Mouse (Mus musculus): Measurements from ENCODE around the gene Cand1.

The Cand1 gene

GRCm38 (mm10) chr10:119239969-119240721 is at the start of gene Cand1:
Cand1 (minus strand) TSS chr10:119240055.
- peak; percentile 99 for DNase-seq (ENCODE audit: low read depth, low spot score)

GRCm38 (mm10) chr10:119278871-119279270 is 39.0 kb upstream of the Cand1 start:
- no peak for DNase-seq (ENCODE audit: low read depth, low spot score)

GRCm38 (mm10) chr10:119274333-119274732 is 34.5 kb upstream of the Cand1 start:
- DNase-seq (ENCODE audit: low read depth, low spot score), result no peak

GRCm38 (mm10) chr10:119272536-119272935 is 32.7 kb upstream of the Cand1 start:
- no peak for DNase-seq (ENCODE audit: low read depth, low spot score)

- no peak for DNase-seq (ENCODE audit: low read depth, low spot score)
Measured at GRCm38 (mm10) chr10:119272005-119272404, 32.1 kb upstream of the Cand1 start.

GRCm38 (mm10) chr10:119271101-119271500 is 31.2 kb upstream of the Cand1 start:
- no peak for DNase-seq (ENCODE audit: low read depth, low spot score)

- no peak for DNase-seq (ENCODE audit: low read depth, low spot score)
Measured at GRCm38 (mm10) chr10:119270384-119270985, 30.6 kb upstream of the Cand1 start.

GRCm38 (mm10) chr10:119264761-119265160 is 24.9 kb upstream of the Cand1 start:
- no peak for DNase-seq (ENCODE audit: low read depth, low spot score)

GRCm38 (mm10) chr10:119262821-119263220 is 23.0 kb upstream of the Cand1 start:
- DNase-seq (ENCODE audit: low read depth, low spot score), result no peak

GRCm38 (mm10) chr10:119257876-119258275 is 18.0 kb upstream of the Cand1 start:
- no peak for DNase-seq (ENCODE audit: low read depth, low spot score)

- no peak for DNase-seq (ENCODE audit: low read depth, low spot score)
Measured at GRCm38 (mm10) chr10:119244146-119244545, 4.3 kb upstream of the Cand1 start.

- no peak for DNase-seq (ENCODE audit: low read depth, low spot score)
Measured at GRCm38 (mm10) chr10:119240722-119241089, 851 bp upstream of the Cand1 start.

GRCm38 (mm10) chr10:119239633-119239968 is 254 bp downstream of the Cand1 start:
- DNase-seq (ENCODE audit: low read depth, low spot score), result no peak

- DNase-seq (ENCODE audit: low read depth, low spot score), result no peak
Measured at GRCm38 (mm10) chr10:119238985-119239631, 747 bp downstream of the Cand1 start.

GRCm38 (mm10) chr10:119231526-119231925 is 8.3 kb downstream of the Cand1 start:
- DNase-seq (ENCODE audit: low read depth, low spot score), result no peak

GRCm38 (mm10) chr10:119230703-119231102 is 9.2 kb downstream of the Cand1 start:
- no peak for DNase-seq (ENCODE audit: low read depth, low spot score)

- no peak for DNase-seq (ENCODE audit: low read depth, low spot score)
Measured at GRCm38 (mm10) chr10:119230074-119230669, 9.7 kb downstream of the Cand1 start.

- DNase-seq (ENCODE audit: low read depth, low spot score), result no peak
Measured at GRCm38 (mm10) chr10:119223686-119224085, 16.2 kb downstream of the Cand1 start.

- DNase-seq (ENCODE audit: low read depth, low spot score), result no peak
Measured at GRCm38 (mm10) chr10:119221631-119222030, 18.2 kb downstream of the Cand1 start.

- DNase-seq (ENCODE audit: low read depth, low spot score), result peak; percentile 47
Measured at GRCm38 (mm10) chr10:119219415-119219814, 20.4 kb downstream of the Cand1 start.

GRCm38 (mm10) chr10:119218274-119219080 is 21.4 kb downstream of the Cand1 start:
- no peak for DNase-seq (ENCODE audit: low read depth, low spot score)

GRCm38 (mm10) chr10:119212443-119212842 is 27.4 kb downstream of the Cand1 start:
- no peak for DNase-seq (ENCODE audit: low read depth, low spot score)

Measured in skeletal muscle tissue, adult 2 months (tissue).